Mouse (Mus musculus) G1E (cell line): Measurements from ENCODE around the gene Cd109. TPM values are rescaled to one million over a fixed set of nuclear protein-coding genes. Genes with fewer than 3 reads are reported as not detected.
A peak's percentile ranks its signal among the peaks of the same experiment; 100 is the strongest.

ENCODE experiments used
- ATAC-seq: 2 replicates; pipeline ENCODE4 v1.8.0; 2016; ENCODE audit warnings: mild to moderate bottlenecking; ENCODE audit not compliant: insufficient number of reproducible peaks, poor library complexity, low FRiP score, severe bottlenecking; ENCODE audit errors: extremely low read depth
- DNase-seq: peaks from one replicate; pipeline ENCODE4 v3.0.0; 2012; ENCODE audit warnings: low spot score
- H3K27me3 ChIP-seq: 2 replicates; pipeline ENCODE4 v1.6.1; 2012; ENCODE audit warnings: mild to moderate bottlenecking, low read length, inconsistent platforms; ENCODE audit not compliant: insufficient read depth
- H3K36me3 ChIP-seq: replicated peaks from 2 replicates; pipeline ENCODE3; 2012; ENCODE audit warnings: mild to moderate bottlenecking, inconsistent platforms
- H3K4me1 ChIP-seq: 2 replicates; pipeline ENCODE4 v1.6.1; 2012; ENCODE audit warnings: low read depth, low read length, inconsistent platforms, mixed read lengths; ENCODE audit not compliant: insufficient read depth
- H3K4me3 ChIP-seq: 2 replicates; pipeline ENCODE4 v1.5.1; 2012; ENCODE audit warnings: low read depth, mild to moderate bottlenecking, inconsistent platforms, low read length, moderate library complexity, mixed read lengths
- H3K9me3 ChIP-seq: replicated peaks from 2 replicates; pipeline ENCODE4 v1.6.1; 2012; ENCODE audit warnings: inconsistent platforms
- CTCF ChIP-seq: IDR thresholded peaks from 2 replicates; pipeline ENCODE4 v1.5.1; 2012; ENCODE audit warnings: low read depth, low read length, inconsistent platforms, mixed read lengths
- GATA1 ChIP-seq: IDR thresholded peaks from 2 replicates; pipeline ENCODE4 v1.6.1; 2012; ENCODE audit warnings: borderline replicate concordance, low read length, inconsistent platforms, mixed read lengths
- GATA2 ChIP-seq: IDR thresholded peaks from 2 replicates; pipeline ENCODE4 v1.6.1; 2012; ENCODE audit warnings: low read depth, low read length, inconsistent platforms, borderline replicate concordance
- POLR2AphosphoS5 ChIP-seq: IDR thresholded peaks from 2 replicates; pipeline ENCODE4 v1.6.1; 2012; ENCODE audit warnings: low read depth, low read length, inconsistent platforms; ENCODE audit not compliant: insufficient replicate concordance
- TAL1 ChIP-seq: conservative IDR thresholded peaks from 2 replicates; pipeline ENCODE4 v1.6.1; 2012; ENCODE audit warnings: low read depth, low read length, inconsistent platforms, mixed read lengths
- polyA plus RNA-seq: library from polyadenylated mRNA; stranded (reverse); fragments of >175 nt; gene quantifications from 2 replicates; pipeline ENCODE4 v1.2.3, GENCODE M21; 2012
- total RNA-seq, 2 experiments: library from RNA; stranded (forward) in 1 of 2; stranded (reverse) in 1 of 2; fragments of 200-1000 nt in 1 of 2; fragments of >200 nt in 1 of 2; fragmentation: Nextera tagmentation in 1 of 2; gene quantifications; 2 replicates each; pipeline ENCODE4 v1.2.3; 2014 to 2017

The Cd109 gene
- total and polyA plus RNA-seq, 3 experiments: 0.61 to 29.0 (median 11.4) TPM

DNA sequence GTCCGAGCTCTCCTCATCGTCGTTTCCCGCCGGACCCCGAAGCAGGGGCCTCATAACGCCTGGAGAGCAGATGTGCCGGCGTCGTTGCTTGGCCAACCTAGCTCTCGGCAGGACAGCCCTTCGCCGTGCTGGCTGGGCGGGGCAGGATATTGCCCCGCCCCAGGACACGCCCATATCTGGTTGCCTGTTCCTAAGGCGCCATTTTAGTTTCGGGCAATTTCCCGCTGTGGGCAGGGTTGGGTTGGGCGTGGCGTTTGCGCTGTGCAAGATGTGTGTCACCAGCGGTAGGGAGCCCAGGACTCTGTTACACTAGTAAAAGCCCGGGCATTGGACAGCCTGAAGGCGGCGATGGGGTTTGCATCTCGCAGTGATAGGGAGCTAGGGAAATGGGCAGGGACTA lies 27.4 kb upstream of the Cd109 start, which contains the start of gene Slc17a5:
TSS of gene Slc17a5 (minus strand) at position 128 of the 400 bp plus-strand sequence.
- H3K36me3 ChIP-seq: peaks cover 18% of the 10 kb centered on the region
- peak within 1 kb of the TSS; percentile 83 for H3K4me3 ChIP-seq
- DNase-seq (peak; percentile 87), ATAC-seq (peak; percentile 92)
- H3K9me3 ChIP-seq: no peaks in the 10 kb centered on the region
- peaks cover 41% of the 10 kb centered on the region for H3K4me1 ChIP-seq
- TF ChIP-seq GATA1 (no peak), POLR2AphosphoS5 (no peak), CTCF (no peak), GATA2 (no peak), TAL1 (no peak)
- no peaks in the 10 kb centered on the region for H3K27me3 ChIP-seq

GRCm38 (mm10) chr9:78588411-78589033 lies 26.8 kb upstream of the Cd109 start:
- H3K27me3 ChIP-seq: no peaks in the 10 kb centered on the region
- ATAC-seq: peak; percentile 59
- peaks cover 41% of the 10 kb centered on the region for H3K4me1 ChIP-seq
- DNase-seq: peak; percentile 63
- H3K4me3 ChIP-seq: peak overlapping the region; percentile 83
- peaks cover 18% of the 10 kb centered on the region for H3K36me3 ChIP-seq
- no peak for TF ChIP-seq CTCF
- no peak for TF ChIP-seq GATA2
- TF ChIP-seq POLR2AphosphoS5: no peak
- no peak for TF ChIP-seq TAL1
- no peak for TF ChIP-seq GATA1
- H3K9me3 ChIP-seq: no peaks in the 10 kb centered on the region

DNA sequence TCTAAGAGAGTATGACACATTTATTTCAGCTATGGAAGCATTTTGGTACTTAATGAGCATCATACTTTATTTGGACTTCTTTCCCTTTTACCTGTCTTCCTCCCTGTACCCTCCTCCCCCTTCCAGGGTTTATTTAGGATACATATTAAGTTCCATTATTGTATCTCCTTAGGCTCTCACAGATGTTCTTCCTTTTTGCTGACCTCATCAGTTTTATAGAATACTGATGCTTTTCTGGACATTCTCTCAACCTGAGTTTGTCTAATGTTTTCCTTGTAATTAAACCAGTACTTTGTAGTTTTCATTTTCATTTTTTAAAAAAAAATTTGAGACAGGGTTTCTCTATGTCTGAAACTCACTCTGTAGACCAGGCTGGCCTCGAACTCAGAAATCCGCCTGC lies 24.9 kb upstream of the Cd109 start:
- no peak for TF ChIP-seq TAL1
- no peak for TF ChIP-seq GATA1
- TF ChIP-seq CTCF: no peak
- no peak for TF ChIP-seq GATA2
- TF ChIP-seq POLR2AphosphoS5: no peak
- ATAC-seq: no peak

DNA sequence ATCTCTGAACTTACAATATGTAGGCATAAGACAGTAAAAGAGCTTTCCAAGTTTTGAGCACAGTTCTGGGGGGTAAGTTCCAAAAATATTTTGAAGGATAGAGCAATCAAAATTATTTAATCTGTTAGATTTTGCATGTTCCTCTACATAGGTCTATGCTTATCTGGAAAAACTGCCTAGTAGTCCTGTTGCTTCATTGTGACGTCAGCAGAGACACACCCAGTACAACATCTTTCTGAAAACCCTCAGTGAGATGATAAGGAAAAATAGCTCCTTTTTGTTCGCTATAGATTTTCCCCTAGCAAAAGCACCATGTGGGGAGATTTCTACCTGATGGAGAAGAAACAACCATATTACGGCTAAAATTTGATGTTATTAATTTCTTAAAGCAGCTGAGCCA lies 20.1 kb upstream of the Cd109 start:
- DNase-seq (no peak), ATAC-seq (no peak; the same call in 1 of the 2 replicates)
- no peaks in the 10 kb centered on the region for H3K9me3 ChIP-seq
- peaks cover 20% of the 10 kb centered on the region for H3K4me1 ChIP-seq
- H3K36me3 ChIP-seq: no peaks in the 10 kb centered on the region
- H3K27me3 ChIP-seq: no peaks in the 10 kb centered on the region; the same call in 1 of the 2 replicates
- H3K4me3 ChIP-seq: no peak overlapping the region
- TF ChIP-seq TAL1 (no peak), GATA2 (no peak), GATA1 (no peak), POLR2AphosphoS5 (no peak), CTCF (no peak)

More for the DNA sequence above, 24.9 kb upstream of the Cd109 start:
- no peak for DNase-seq
- peaks cover 8% of the 10 kb centered on the region for H3K36me3 ChIP-seq
- H3K27me3 ChIP-seq: no peaks in the 10 kb centered on the region
- H3K4me3 ChIP-seq: no peak overlapping the region
- peaks cover 35% of the 10 kb centered on the region for H3K4me1 ChIP-seq
- H3K9me3 ChIP-seq: no peaks in the 10 kb centered on the region

GRCm38 (mm10) chr9:78595769-78596555 lies 19.4 kb upstream of the Cd109 start:
- ATAC-seq: no peak
- TF ChIP-seq GATA1: no peak
- TF ChIP-seq TAL1: no peak
- no peak for TF ChIP-seq GATA2
- TF ChIP-seq POLR2AphosphoS5: no peak
- no peak for TF ChIP-seq CTCF

GRCm38 (mm10) chr9:78596834-78597233 lies 18.5 kb upstream of the Cd109 start:
- Histone ChIP-seq H3K27me3 (peaks cover 3% of the 10 kb centered on the region; the same call in 1 of the 2 replicates), H3K36me3 (no peaks in the 10 kb centered on the region), H3K9me3 (no peaks in the 10 kb centered on the region), H3K4me1 (peaks cover 20% of the 10 kb centered on the region), H3K4me3 (no peak overlapping the region)
- TF ChIP-seq POLR2AphosphoS5 (no peak), CTCF (peak; percentile 79)
- DNase-seq (peak; percentile 42), ATAC-seq (peak; percentile 57; the same call in 1 of the 2 replicates)

More at GRCm38 (mm10) chr9:78595769-78596555, 19.4 kb upstream of the Cd109 start:
- Histone ChIP-seq H3K36me3 (no peaks in the 10 kb centered on the region), H3K4me1 (peaks cover 20% of the 10 kb centered on the region), H3K27me3 (peaks cover 3% of the 10 kb centered on the region; the same call in 1 of the 2 replicates), H3K9me3 (no peaks in the 10 kb centered on the region), H3K4me3 (no peak overlapping the region)
- DNase-seq: no peak
